Mouse (Mus musculus): ENCODE data around the gene Adnp. TPM values are rescaled to one million over a fixed set of nuclear protein-coding genes. Genes with fewer than 3 reads are reported as not detected.

The Adnp gene
- polyA plus RNA-seq, 1 experiment from 2014 or later: 7.9 TPM

GRCm38 (mm10) chr2:168147722-168148432 lies 59.0 kb downstream of the Adnp start:
- Histone ChIP-seq H3K4me2 (no peak overlapping the region), H3K27ac (replicated peaks) (no peak overlapping the region), H3K36me3 (no peaks in the 10 kb centered on the region), H3K27me3 (replicated peaks) (no peaks in the 10 kb centered on the region), H3K9ac (replicated peaks) (no peak overlapping the region), H3K9me3 (replicated peaks) (no peaks in the 10 kb centered on the region), H3K4me1 (peaks cover 8% of the 10 kb centered on the region; the same call in 1 of the 2 replicates), H3K4me3 (replicated peaks) (no peak overlapping the region)
- no peak for ATAC-seq (ENCODE audit: low FRiP score)
- WGBS: 75% methylated on average over 22 of the region's 22 CpGs

GRCm38 (mm10) chr2:168145437-168145836 lies 61.5 kb downstream of the Adnp start:
- Histone ChIP-seq H3K4me1 (peaks cover 8% of the 10 kb centered on the region; the same call in 1 of the 2 replicates), H3K9me3 (replicated peaks) (no peaks in the 10 kb centered on the region), H3K4me3 (replicated peaks) (no peak overlapping the region), H3K9ac (replicated peaks) (no peak overlapping the region), H3K27ac (replicated peaks) (no peak overlapping the region), H3K36me3 (no peaks in the 10 kb centered on the region), H3K27me3 (replicated peaks) (no peaks in the 10 kb centered on the region), H3K4me2 (no peak overlapping the region)
- ATAC-seq (ENCODE audit: low FRiP score): no peak
- WGBS: 84% methylated on average over 2 of the region's 2 CpGs

- H3K27ac ChIP-seq (replicated peaks): no peak overlapping the region
- ATAC-seq (ENCODE audit: low FRiP score): peak; percentile 35; the same call in 1 of the 2 replicates
- WGBS: 25% methylated on average over 5 of the region's 5 CpGs
- H3K27me3 ChIP-seq (replicated peaks): no peaks in the 10 kb centered on the region
- peaks cover 8% of the 10 kb centered on the region; the same call in 1 of the 2 replicates for H3K4me1 ChIP-seq
- no peaks in the 10 kb centered on the region for H3K9me3 ChIP-seq (replicated peaks)
- no peak overlapping the region for H3K4me3 ChIP-seq (replicated peaks)
- no peak overlapping the region for H3K4me2 ChIP-seq
- no peak overlapping the region for H3K9ac ChIP-seq (replicated peaks)
- H3K36me3 ChIP-seq: no peaks in the 10 kb centered on the region
Measured at GRCm38 (mm10) chr2:168143794-168144193, 63.1 kb downstream of the Adnp start.

DNA sequence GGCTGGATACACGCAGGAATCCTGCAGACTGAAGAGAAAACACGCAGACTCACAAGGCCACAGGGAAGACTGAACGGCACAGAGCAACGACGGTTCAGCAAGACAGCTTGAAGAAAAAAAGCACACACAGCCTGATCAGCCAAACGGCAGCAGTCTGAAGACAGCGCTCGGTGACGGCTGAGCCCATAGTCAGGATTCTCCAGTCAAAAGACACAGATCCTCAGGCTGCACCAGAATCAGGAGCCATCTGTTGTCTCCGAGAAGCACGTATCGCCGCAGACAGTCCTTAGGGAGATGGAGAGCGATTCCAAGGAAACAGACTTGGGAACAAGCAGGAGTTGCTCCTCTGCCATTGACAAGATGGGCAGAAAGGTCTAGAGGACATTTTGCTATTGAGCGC lies 69.8 kb downstream of the Adnp start:
- Histone ChIP-seq H3K27me3 (replicated peaks) (no peaks in the 10 kb centered on the region), H3K4me2 (no peak overlapping the region), H3K9ac (replicated peaks) (no peak overlapping the region), H3K9me3 (replicated peaks) (no peaks in the 10 kb centered on the region), H3K27ac (replicated peaks) (0 out of 2 replicates have a peak overlapping the region, but pooled peaks have one; percentile 18), H3K4me1 (no peaks in the 10 kb centered on the region), H3K36me3 (no peaks in the 10 kb centered on the region), H3K4me3 (replicated peaks) (no peak overlapping the region)
- no peak for ATAC-seq (ENCODE audit: low FRiP score)
- 64% methylated on average over 15 of the region's 15 CpGs for WGBS

Small RNAs within 50 kb of the gene (microRNA-seq; reads per million reads assigned to microRNA genes)
- gene Gm24561: not detected

Other genes with a start within 250 kb of the Adnp start
- 0.47 and 0.66 TPM in 2 replicates for gene Ripor3, start 196.5 kb downstream of the Adnp start, polyA plus RNA-seq (2015; fragmentation: Nextera tagmentation; extraction: Ambion mirVana)
- 6.6 and 6.8 TPM in 2 replicates for gene Pard6b, start 126.1 kb downstream of the Adnp start, polyA plus RNA-seq (2015; fragmentation: Nextera tagmentation; extraction: Ambion mirVana)
- gene Gm20716, start 23.3 kb upstream of the Adnp start, polyA plus RNA-seq (2015; fragmentation: Nextera tagmentation; extraction: Ambion mirVana): 17.6 and 20.7 TPM in 2 replicates
- 63.9 and 74.7 TPM in 2 replicates for gene Dpm1, start 23.5 kb upstream of the Adnp start, polyA plus RNA-seq (2015; fragmentation: Nextera tagmentation; extraction: Ambion mirVana)
- 8.6 and 9.7 TPM in 2 replicates for gene Mocs3, start 23.5 kb upstream of the Adnp start, polyA plus RNA-seq (2015; fragmentation: Nextera tagmentation; extraction: Ambion mirVana)
- 0.95 and 1.7 TPM in 2 replicates for gene Kcng1, start 74.6 kb upstream of the Adnp start, polyA plus RNA-seq (2015; fragmentation: Nextera tagmentation; extraction: Ambion mirVana)

Measured in neural tube, embryonic 15.5 days (tissue).